Mouse (Mus musculus) heart, postnatal 0 days (tissue): ENCODE results near the gene Ccnt1.

ENCODE experiments used
- CTCF ChIP-seq: IDR thresholded peaks from 2 replicates; pipeline ENCODE4 v1.5.1; 2016; ENCODE audit warnings: antibody characterized with exemption, control low read depth, low read depth
- EP300 ChIP-seq: IDR thresholded peaks from 2 replicates; pipeline ENCODE4 v1.6.1; 2016; ENCODE audit warnings: antibody characterized with exemption, low read depth

DNA sequence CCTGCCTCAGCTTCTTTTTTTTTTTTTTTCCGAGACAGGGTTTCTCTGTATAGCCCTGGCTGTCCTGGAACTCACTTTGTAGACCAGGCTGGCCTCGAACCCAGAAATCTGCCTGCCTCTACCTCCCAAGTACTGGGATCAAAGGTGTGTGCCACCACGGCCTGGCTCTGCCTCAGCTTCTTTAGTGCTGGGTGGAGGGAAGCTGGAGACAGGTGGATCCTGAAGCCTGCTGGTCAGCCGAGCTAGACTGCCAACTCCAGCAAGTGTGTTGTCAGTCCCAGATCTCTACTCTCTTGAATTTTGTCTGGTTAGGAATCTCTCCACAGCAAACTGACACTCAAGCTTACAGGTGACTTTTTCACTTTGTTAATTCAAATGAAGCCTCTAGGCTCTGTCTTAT lies 34.8 kb downstream of the Ccnt1 start:
- TF ChIP-seq EP300: no peak
- no peak for TF ChIP-seq CTCF
